Mouse (Mus musculus): ENCODE measurements at regions not wholly inside any gene's neighbourhood (a gene's known extent, or its start where the extent isn't known, plus 50 kb on each side); places are given as distances from the start of the nearest gene placed in this dataset.

- 44% methylated on average over 11 of the region's 11 CpGs for WGBS
- no peaks in the 10 kb centered on the region for H3K27me3 ChIP-seq (ENCODE audit: control insufficient read depth, insufficient read depth, low read length)
- H3K36me3 ChIP-seq (ENCODE audit: control insufficient read depth, insufficient read depth, low read length) = no peaks in the 10 kb centered on the region
- H3K4me2 ChIP-seq (ENCODE audit: low read depth, low read length) = no peak overlapping the region
- ATAC-seq (ENCODE audit: insufficient read depth, low FRiP score) = peak; percentile 57; the same call in 1 of the 2 replicates
- H3K27ac ChIP-seq (ENCODE audit: low read length) = peak overlapping the region; percentile 34; the same call in 1 of the 2 replicates
- no peaks in the 10 kb centered on the region for H3K9me3 ChIP-seq (replicated peaks; ENCODE audit: control insufficient read depth, low read length)
- no peak overlapping the region for H3K9ac ChIP-seq (ENCODE audit: low read length)
- no peak overlapping the region for H3K4me3 ChIP-seq (replicated peaks; ENCODE audit: low read length)
- H3K4me1 ChIP-seq (ENCODE audit: control insufficient read depth, insufficient read depth, low read length) = peaks cover 23% of the 10 kb centered on the region
Measured at GRCm38 (mm10) chr17:83938671-83939244, 91.0 kb upstream of the Haao start.

GRCm38 (mm10) chr17:83937576-83937975 is 89.8 kb upstream of the Haao start:
- Histone ChIP-seq H3K4me2 (ENCODE audit: low read depth, low read length) (no peak overlapping the region), H3K9me3 (replicated peaks; ENCODE audit: control insufficient read depth, low read length) (no peaks in the 10 kb centered on the region), H3K27ac (ENCODE audit: low read length) (no peak overlapping the region), H3K9ac (ENCODE audit: low read length) (peak overlapping the region; percentile 38; the same call in 1 of the 2 replicates), H3K4me3 (replicated peaks; ENCODE audit: low read length) (no peak overlapping the region), H3K36me3 (ENCODE audit: control insufficient read depth, insufficient read depth, low read length) (no peaks in the 10 kb centered on the region), H3K27me3 (ENCODE audit: control insufficient read depth, insufficient read depth, low read length) (no peaks in the 10 kb centered on the region), H3K4me1 (ENCODE audit: control insufficient read depth, insufficient read depth, low read length) (peaks cover 23% of the 10 kb centered on the region)
- ATAC-seq (ENCODE audit: insufficient read depth, low FRiP score) = no peak
- WGBS = 37% methylated on average over 10 of the region's 10 CpGs

GRCm38 (mm10) chr17:83936677-83937076 is 88.9 kb upstream of the Haao start:
- H3K4me1 ChIP-seq (ENCODE audit: control insufficient read depth, insufficient read depth, low read length) = peaks cover 23% of the 10 kb centered on the region
- H3K9ac ChIP-seq (ENCODE audit: low read length) = no peak overlapping the region
- no peaks in the 10 kb centered on the region for H3K36me3 ChIP-seq (ENCODE audit: control insufficient read depth, insufficient read depth, low read length)
- WGBS = 70% methylated on average over 9 of the region's 9 CpGs
- no peak overlapping the region for H3K27ac ChIP-seq (ENCODE audit: low read length)
- no peak overlapping the region for H3K4me3 ChIP-seq (replicated peaks; ENCODE audit: low read length)
- H3K4me2 ChIP-seq (ENCODE audit: low read depth, low read length) = no peak overlapping the region
- H3K9me3 ChIP-seq (replicated peaks; ENCODE audit: control insufficient read depth, low read length) = no peaks in the 10 kb centered on the region
- ATAC-seq (ENCODE audit: insufficient read depth, low FRiP score) = no peak
- no peaks in the 10 kb centered on the region for H3K27me3 ChIP-seq (ENCODE audit: control insufficient read depth, insufficient read depth, low read length)

GRCm38 (mm10) chr17:83935969-83936368 is 88.2 kb upstream of the Haao start:
- no peak overlapping the region for H3K4me2 ChIP-seq (ENCODE audit: low read depth, low read length)
- no peaks in the 10 kb centered on the region for H3K36me3 ChIP-seq (ENCODE audit: control insufficient read depth, insufficient read depth, low read length)
- H3K4me3 ChIP-seq (replicated peaks; ENCODE audit: low read length) = no peak overlapping the region
- ATAC-seq (ENCODE audit: insufficient read depth, low FRiP score) = no peak
- peaks cover 23% of the 10 kb centered on the region for H3K4me1 ChIP-seq (ENCODE audit: control insufficient read depth, insufficient read depth, low read length)
- WGBS = 47% methylated on average over 1 of the region's 1 CpGs
- H3K27ac ChIP-seq (ENCODE audit: low read length) = no peak overlapping the region
- H3K9ac ChIP-seq (ENCODE audit: low read length) = no peak overlapping the region
- no peaks in the 10 kb centered on the region for H3K9me3 ChIP-seq (replicated peaks; ENCODE audit: control insufficient read depth, low read length)
- no peaks in the 10 kb centered on the region for H3K27me3 ChIP-seq (ENCODE audit: control insufficient read depth, insufficient read depth, low read length)

- peaks cover 23% of the 10 kb centered on the region for H3K4me1 ChIP-seq (ENCODE audit: control insufficient read depth, insufficient read depth, low read length)
- H3K9me3 ChIP-seq (replicated peaks; ENCODE audit: control insufficient read depth, low read length) = no peaks in the 10 kb centered on the region
- H3K27me3 ChIP-seq (ENCODE audit: control insufficient read depth, insufficient read depth, low read length) = no peaks in the 10 kb centered on the region
- no peaks in the 10 kb centered on the region for H3K36me3 ChIP-seq (ENCODE audit: control insufficient read depth, insufficient read depth, low read length)
- 50% methylated on average over 5 of the region's 5 CpGs for WGBS
- H3K4me2 ChIP-seq (ENCODE audit: low read depth, low read length) = no peak overlapping the region
- ATAC-seq (ENCODE audit: insufficient read depth, low FRiP score) = no peak
- no peak overlapping the region for H3K4me3 ChIP-seq (replicated peaks; ENCODE audit: low read length)
- no peak overlapping the region for H3K9ac ChIP-seq (ENCODE audit: low read length)
- H3K27ac ChIP-seq (ENCODE audit: low read length) = no peak overlapping the region
Measured at GRCm38 (mm10) chr17:83935232-83935631, 87.5 kb upstream of the Haao start.

- peaks cover 18% of the 10 kb centered on the region for H3K4me1 ChIP-seq (ENCODE audit: control insufficient read depth, insufficient read depth, low read length)
- no peak overlapping the region for H3K9ac ChIP-seq (ENCODE audit: low read length)
- H3K9me3 ChIP-seq (replicated peaks; ENCODE audit: control insufficient read depth, low read length) = no peaks in the 10 kb centered on the region
- no peak overlapping the region for H3K4me3 ChIP-seq (replicated peaks; ENCODE audit: low read length)
- ATAC-seq (ENCODE audit: insufficient read depth, low FRiP score) = no peak
- no peaks in the 10 kb centered on the region for H3K27me3 ChIP-seq (ENCODE audit: control insufficient read depth, insufficient read depth, low read length)
- 85% methylated on average over 10 of the region's 10 CpGs for WGBS
- no peak overlapping the region for H3K4me2 ChIP-seq (ENCODE audit: low read depth, low read length)
- no peak overlapping the region for H3K27ac ChIP-seq (ENCODE audit: low read length)
- no peaks in the 10 kb centered on the region for H3K36me3 ChIP-seq (ENCODE audit: control insufficient read depth, insufficient read depth, low read length)
Measured at GRCm38 (mm10) chr17:83933743-83934142, 86.0 kb upstream of the Haao start.

GRCm38 (mm10) chr17:83930401-83930800 is 82.6 kb upstream of the Haao start:
- 83% methylated on average over 5 of the region's 5 CpGs for WGBS
- Histone ChIP-seq H3K36me3 (ENCODE audit: control insufficient read depth, insufficient read depth, low read length) (no peaks in the 10 kb centered on the region), H3K9ac (ENCODE audit: low read length) (no peak overlapping the region), H3K27me3 (ENCODE audit: control insufficient read depth, insufficient read depth, low read length) (no peaks in the 10 kb centered on the region), H3K4me3 (replicated peaks; ENCODE audit: low read length) (no peak overlapping the region), H3K4me1 (ENCODE audit: control insufficient read depth, insufficient read depth, low read length) (no peaks in the 10 kb centered on the region), H3K4me2 (ENCODE audit: low read depth, low read length) (no peak overlapping the region), H3K9me3 (replicated peaks; ENCODE audit: control insufficient read depth, low read length) (no peaks in the 10 kb centered on the region), H3K27ac (ENCODE audit: low read length) (no peak overlapping the region)
- no peak for ATAC-seq (ENCODE audit: insufficient read depth, low FRiP score)

- no peak for ATAC-seq (ENCODE audit: insufficient read depth, low FRiP score)
- no peak overlapping the region for H3K9ac ChIP-seq (ENCODE audit: low read length)
- WGBS = 68% methylated on average over 6 of the region's 6 CpGs
Measured at GRCm38 (mm10) chr17:83927749-83928387, 80.1 kb upstream of the Haao start.

GRCm38 (mm10) chr17:83924259-83924922 is 76.6 kb upstream of the Haao start:
- H3K27me3 ChIP-seq (ENCODE audit: control insufficient read depth, insufficient read depth, low read length) = no peaks in the 10 kb centered on the region
- H3K4me3 ChIP-seq (replicated peaks; ENCODE audit: low read length) = no peak overlapping the region
- H3K27ac ChIP-seq (ENCODE audit: low read length) = no peak overlapping the region
- 54% methylated on average over 16 of the region's 16 CpGs for WGBS
- H3K9me3 ChIP-seq (replicated peaks; ENCODE audit: control insufficient read depth, low read length) = no peaks in the 10 kb centered on the region
- ATAC-seq (ENCODE audit: insufficient read depth, low FRiP score) = no peak
- no peaks in the 10 kb centered on the region for H3K4me1 ChIP-seq (ENCODE audit: control insufficient read depth, insufficient read depth, low read length)
- H3K4me2 ChIP-seq (ENCODE audit: low read depth, low read length) = no peak overlapping the region
- H3K9ac ChIP-seq (ENCODE audit: low read length) = no peak overlapping the region
- H3K36me3 ChIP-seq (ENCODE audit: control insufficient read depth, insufficient read depth, low read length) = no peaks in the 10 kb centered on the region

More at GRCm38 (mm10) chr17:83927749-83928387, 80.1 kb upstream of the Haao start:
- Histone ChIP-seq H3K27me3 (ENCODE audit: control insufficient read depth, insufficient read depth, low read length) (no peaks in the 10 kb centered on the region), H3K36me3 (ENCODE audit: control insufficient read depth, insufficient read depth, low read length) (no peaks in the 10 kb centered on the region), H3K4me3 (replicated peaks; ENCODE audit: low read length) (no peak overlapping the region), H3K9me3 (replicated peaks; ENCODE audit: control insufficient read depth, low read length) (no peaks in the 10 kb centered on the region), H3K4me2 (ENCODE audit: low read depth, low read length) (no peak overlapping the region), H3K4me1 (ENCODE audit: control insufficient read depth, insufficient read depth, low read length) (no peaks in the 10 kb centered on the region), H3K27ac (ENCODE audit: low read length) (no peak overlapping the region)
